Mouse (Mus musculus) erythroblast, embryonic 14.5 days (primary cell): Measurements from ENCODE around the gene Tlk1. TPM values are rescaled to one million over a fixed set of nuclear protein-coding genes. Genes with fewer than 3 reads are reported as not detected.

Experiments
- H3K27me3 ChIP-seq: 2 replicates; pipeline ENCODE4 v1.6.1; 2012; ENCODE audit warnings: inconsistent platforms; ENCODE audit not compliant: control insufficient read depth
- H3K36me3 ChIP-seq: 2 replicates; pipeline ENCODE4 v1.6.1; 2012; ENCODE audit warnings: mild to moderate bottlenecking, inconsistent platforms; ENCODE audit not compliant: control insufficient read depth
- H3K4me1 ChIP-seq: 2 replicates; pipeline ENCODE4 v1.6.1; 2012; ENCODE audit warnings: inconsistent platforms; ENCODE audit not compliant: control insufficient read depth
- H3K4me3 ChIP-seq: replicated peaks from 2 replicates; pipeline ENCODE3; 2012; ENCODE audit warnings: moderate library complexity, mild to moderate bottlenecking, inconsistent platforms
- H3K9me3 ChIP-seq: 2 replicates; pipeline ENCODE4 v1.6.1; 2012; ENCODE audit warnings: low read length, inconsistent platforms, mixed read lengths; ENCODE audit not compliant: control insufficient read depth
- GATA1 ChIP-seq: IDR thresholded peaks from 2 replicates; pipeline ENCODE4 v1.6.1; 2012; ENCODE audit warnings: low read length, inconsistent platforms, mixed read lengths
- TAL1 ChIP-seq: IDR thresholded peaks from 3 replicates; pipeline ENCODE4 v1.6.1; 2012; ENCODE audit warnings: low read length, inconsistent platforms, mixed read lengths
- polyA plus RNA-seq: library from polyadenylated mRNA; stranded (reverse); fragments of >175 nt; gene quantifications from 2 replicates; pipeline ENCODE4 v1.2.3, GENCODE M21; 2012

Gene Tlk1
- polyA plus RNA-seq, 1 experiment = 4.5 TPM

DNA sequence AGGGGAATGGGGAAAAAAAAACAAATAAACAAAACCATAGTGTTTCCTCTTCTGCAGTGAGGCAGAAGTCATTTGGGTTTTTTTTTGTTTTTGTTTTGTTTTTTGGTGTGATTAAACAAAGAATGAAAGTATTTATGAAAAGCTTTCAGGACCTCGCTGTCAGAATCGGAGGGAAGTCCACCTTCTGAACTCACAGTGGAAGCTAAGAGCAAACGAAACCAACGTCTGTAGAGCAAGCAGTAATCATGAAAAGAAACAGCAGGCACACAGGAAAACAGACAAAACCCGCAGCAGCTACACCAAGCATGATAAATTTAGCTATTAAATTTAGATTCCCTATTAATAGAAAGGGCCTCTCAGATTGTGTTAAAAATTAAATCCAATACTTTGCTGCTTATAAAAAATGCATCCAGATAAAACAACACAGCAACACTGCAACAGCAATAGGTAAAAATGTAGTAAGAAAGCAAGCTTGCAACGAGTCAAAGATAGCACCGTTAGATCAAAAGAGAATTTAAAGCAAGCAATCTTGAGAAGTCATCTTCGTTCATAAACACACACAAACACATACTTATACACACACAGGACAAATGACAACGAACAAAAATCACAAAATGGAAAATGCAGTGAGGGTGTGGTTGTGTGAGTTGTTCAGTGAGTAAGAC is 10.2 kb upstream of the Tlk1 start:
- Histone ChIP-seq H3K4me3 (no peak overlapping the region), H3K9me3 (no peaks in the 10 kb centered on the region), H3K36me3 (no peaks in the 10 kb centered on the region), H3K4me1 (peaks cover 55% of the 10 kb centered on the region), H3K27me3 (no peaks in the 10 kb centered on the region)
- TF ChIP-seq GATA1 (no peak), TAL1 (no peak)

DNA sequence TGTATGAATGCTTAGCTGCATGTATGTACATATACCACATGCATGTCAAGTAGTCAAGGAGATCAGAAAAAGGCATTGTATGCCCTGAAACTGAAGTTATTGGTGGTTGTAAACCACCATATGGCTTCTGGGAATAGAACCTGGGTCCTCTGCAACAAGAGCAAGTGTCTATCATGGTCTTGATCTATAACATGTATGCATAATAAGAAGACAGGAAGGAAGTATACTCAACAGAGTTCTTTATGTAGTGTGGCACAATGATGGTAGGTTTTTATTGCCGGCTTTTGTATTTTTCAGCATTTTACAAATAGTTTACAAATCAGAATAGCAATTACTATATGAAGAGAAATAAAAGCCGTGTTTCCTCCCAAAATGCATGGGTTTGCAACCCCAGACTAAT is 9.7 kb upstream of the Tlk1 start:
- H3K36me3 ChIP-seq = no peaks in the 10 kb centered on the region
- H3K9me3 ChIP-seq = no peaks in the 10 kb centered on the region
- H3K4me3 ChIP-seq = no peak overlapping the region
- H3K4me1 ChIP-seq = peaks cover 61% of the 10 kb centered on the region
- H3K27me3 ChIP-seq = no peaks in the 10 kb centered on the region
- no peak for TF ChIP-seq GATA1
- TF ChIP-seq TAL1 = no peak

DNA sequence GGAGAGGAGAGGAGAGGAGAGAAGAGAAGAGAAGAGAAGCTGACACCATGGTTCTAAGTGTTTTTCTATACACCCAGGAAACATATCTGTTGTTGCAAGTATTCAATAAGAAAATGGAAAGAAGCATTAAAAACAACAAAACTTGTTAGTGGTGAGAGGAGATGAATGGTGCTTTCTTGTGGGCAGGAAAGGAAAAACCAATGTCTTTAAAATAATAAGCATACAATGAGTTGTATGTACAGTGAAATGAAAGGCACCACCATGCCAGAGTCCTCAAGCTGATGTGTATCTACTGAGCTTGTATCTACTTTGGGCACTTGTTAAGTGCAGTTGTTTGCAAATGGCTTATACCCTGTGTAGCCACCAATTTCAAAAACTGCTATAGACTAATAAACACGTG is 7.7 kb upstream of the Tlk1 start:
- H3K4me1 ChIP-seq = peaks cover 69% of the 10 kb centered on the region
- TF ChIP-seq TAL1 (no peak), GATA1 (no peak)
- H3K27me3 ChIP-seq = no peaks in the 10 kb centered on the region

DNA sequence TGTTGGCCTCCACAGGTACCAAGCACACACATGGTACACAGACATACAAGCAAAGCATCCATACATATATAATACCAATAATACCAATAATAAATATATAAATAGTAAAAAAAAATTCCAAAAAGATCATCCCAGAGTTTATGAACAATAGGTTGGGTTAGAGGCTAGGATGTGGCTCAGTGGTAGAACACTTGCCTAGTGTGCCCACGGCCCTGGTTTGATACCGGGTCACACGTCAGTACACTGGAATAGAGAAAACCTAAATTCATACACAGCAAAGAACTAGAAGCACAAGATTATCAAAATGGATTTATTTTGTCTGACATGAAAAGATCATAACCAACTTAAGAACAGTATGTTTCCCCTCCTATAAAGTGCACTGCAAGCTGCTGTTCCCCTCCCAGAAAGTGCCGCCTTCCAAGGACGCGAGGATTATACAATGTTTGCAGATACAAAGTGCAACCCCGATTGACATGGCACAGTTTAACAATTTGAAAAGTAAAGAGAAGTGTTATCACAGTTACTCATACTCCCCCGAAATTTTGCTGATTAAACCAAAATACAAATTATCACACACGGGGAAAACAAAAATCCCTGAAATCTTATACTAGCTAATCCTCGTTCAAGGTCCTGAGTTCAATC is 6.3 kb upstream of the Tlk1 start:
- Histone ChIP-seq H3K27me3 (no peaks in the 10 kb centered on the region), H3K36me3 (peaks cover 2% of the 10 kb centered on the region; the same call in 1 of the 2 replicates), H3K9me3 (no peaks in the 10 kb centered on the region), H3K4me3 (no peak overlapping the region), H3K4me1 (peaks cover 75% of the 10 kb centered on the region)
- TF ChIP-seq TAL1 (no peak), GATA1 (no peak)

More for the DNA sequence above, 7.7 kb upstream of the Tlk1 start:
- H3K4me3 ChIP-seq = no peak overlapping the region
- H3K36me3 ChIP-seq = peaks cover 2% of the 10 kb centered on the region; the same call in 1 of the 2 replicates
- H3K9me3 ChIP-seq = no peaks in the 10 kb centered on the region

DNA sequence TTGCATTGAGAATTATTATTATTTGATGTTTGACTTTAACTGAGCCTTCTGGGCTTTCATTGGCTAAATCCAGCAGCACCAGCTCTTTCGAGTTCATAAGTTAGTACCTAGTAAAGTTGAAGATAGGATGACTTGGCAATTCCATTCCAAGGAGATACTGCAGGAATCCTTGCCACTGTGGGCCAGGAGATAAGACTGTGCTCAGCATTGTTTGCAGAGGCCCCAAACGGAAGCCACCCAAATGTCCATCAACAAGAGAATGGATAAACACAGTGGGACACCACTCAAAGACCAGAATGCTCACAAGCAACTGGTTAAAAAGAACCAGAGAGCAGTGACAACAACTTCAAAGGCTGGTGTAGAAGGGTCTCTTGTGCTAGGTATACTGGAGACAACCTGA is 5.2 kb upstream of the Tlk1 start:
- H3K36me3 ChIP-seq = peaks cover 2% of the 10 kb centered on the region; the same call in 1 of the 2 replicates
- no peaks in the 10 kb centered on the region for H3K27me3 ChIP-seq
- peak overlapping the region; percentile 10 for H3K4me3 ChIP-seq
- H3K9me3 ChIP-seq = no peaks in the 10 kb centered on the region
- peaks cover 76% of the 10 kb centered on the region for H3K4me1 ChIP-seq
- peak; percentile 93 for TF ChIP-seq GATA1
- peak; percentile 54; the same call in 2 of the 3 replicates for TF ChIP-seq TAL1

DNA sequence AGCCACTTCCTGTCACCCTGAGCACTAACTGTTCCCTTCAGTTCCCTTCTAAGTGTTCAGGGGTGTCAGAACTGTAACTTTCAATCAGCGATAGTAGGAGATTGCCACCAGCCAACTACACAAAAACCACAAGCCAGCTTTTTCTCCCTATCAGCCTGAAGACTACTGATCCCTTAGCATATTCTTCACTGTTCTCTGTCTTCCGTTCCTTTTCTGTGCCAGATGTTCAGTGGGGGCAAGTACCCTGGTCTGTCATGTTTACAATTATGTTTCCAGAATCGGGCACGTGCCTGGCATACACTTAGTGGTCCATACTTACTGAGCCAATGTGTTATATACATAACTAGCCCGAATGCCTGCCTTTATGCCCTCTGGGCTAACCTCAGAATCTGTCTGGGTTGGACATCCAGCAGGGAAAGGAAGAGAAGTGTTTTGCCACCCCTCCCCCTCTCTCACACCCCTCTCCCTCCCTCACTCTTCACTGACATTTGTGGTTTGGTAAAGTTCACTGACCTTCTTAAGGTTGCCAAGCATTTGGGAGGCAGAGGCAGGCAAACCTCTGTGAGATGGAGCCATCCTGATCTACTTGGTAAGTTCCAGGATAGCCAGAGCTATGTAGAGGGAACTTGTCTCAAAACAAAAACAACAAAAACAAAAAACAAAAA is 4.5 kb upstream of the Tlk1 start:
- Histone ChIP-seq H3K4me3 (peak overlapping the region; percentile 3), H3K4me1 (peaks cover 74% of the 10 kb centered on the region), H3K27me3 (no peaks in the 10 kb centered on the region), H3K9me3 (no peaks in the 10 kb centered on the region), H3K36me3 (peaks cover 2% of the 10 kb centered on the region; the same call in 1 of the 2 replicates)
- TF ChIP-seq GATA1 = no peak
- no peak for TF ChIP-seq TAL1

DNA sequence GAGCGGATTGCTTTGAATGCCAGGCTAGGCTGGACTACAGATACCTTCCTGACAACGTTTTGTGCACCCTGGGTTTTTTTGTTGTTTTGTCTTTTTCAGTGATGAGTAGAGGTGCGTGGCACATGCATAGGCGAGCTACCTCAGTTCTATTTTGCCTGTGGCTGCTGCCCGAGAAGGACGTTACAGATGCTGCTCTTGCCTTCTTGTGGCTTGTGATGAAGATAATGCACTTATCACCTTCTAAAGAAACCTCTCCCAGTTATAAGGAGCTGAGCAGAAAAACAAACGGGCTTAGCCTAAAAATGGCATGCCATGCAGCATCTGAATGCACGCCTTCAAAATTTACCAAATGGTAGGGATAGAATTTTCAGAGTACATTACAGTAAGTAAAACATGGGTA is 2.3 kb upstream of the Tlk1 start:
- Histone ChIP-seq H3K27me3 (no peaks in the 10 kb centered on the region), H3K9me3 (no peaks in the 10 kb centered on the region), H3K36me3 (peaks cover 3% of the 10 kb centered on the region), H3K4me3 (peak overlapping the region; percentile 99), H3K4me1 (peaks cover 71% of the 10 kb centered on the region)
- TF ChIP-seq GATA1 (no peak), TAL1 (peak; percentile 11; the same call in 1 of the 3 replicates)

DNA sequence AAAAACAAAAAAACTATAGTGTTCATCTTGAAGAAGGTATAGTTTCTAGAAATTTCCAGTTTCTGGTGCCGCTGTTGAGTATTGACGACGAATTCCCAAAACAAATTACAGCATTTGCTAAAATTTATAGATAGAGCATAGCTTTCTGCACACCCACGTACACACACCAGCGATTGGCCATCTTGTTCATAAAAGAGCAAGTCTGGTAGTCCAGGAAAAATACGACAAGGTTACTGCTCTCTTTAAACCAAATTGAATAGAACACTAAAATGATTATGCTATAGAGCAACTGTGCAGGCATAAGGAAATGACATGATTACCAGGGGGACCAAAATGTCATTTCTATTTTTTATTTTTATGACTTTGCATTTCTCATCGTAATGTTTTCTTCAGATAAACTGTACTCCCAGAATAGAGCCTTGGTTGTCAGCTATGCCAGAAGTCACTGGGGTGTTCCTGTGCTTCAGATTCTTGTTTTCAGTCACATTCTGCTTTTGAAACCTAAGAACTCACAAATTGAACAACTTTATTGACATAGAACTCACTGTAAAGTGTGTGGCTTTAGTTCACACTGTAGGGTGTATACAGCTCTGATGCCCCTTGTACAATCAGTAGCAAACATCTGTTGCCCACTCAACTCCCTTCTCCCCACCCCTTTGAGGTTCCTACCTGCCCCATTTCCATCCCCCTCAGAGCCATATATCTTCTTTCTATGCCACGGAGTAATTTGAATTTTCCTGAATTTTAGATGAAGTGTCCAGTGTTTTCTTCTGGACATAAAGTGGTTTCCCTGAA is 1.1 kb upstream of the Tlk1 start:
- TF ChIP-seq GATA1 = peak; percentile 76
- peak; percentile 88 for TF ChIP-seq TAL1
- no peaks in the 10 kb centered on the region for H3K9me3 ChIP-seq
- peaks cover 14% of the 10 kb centered on the region for H3K36me3 ChIP-seq
- peaks cover 73% of the 10 kb centered on the region for H3K4me1 ChIP-seq
- peak overlapping the region; percentile 99 for H3K4me3 ChIP-seq
- H3K27me3 ChIP-seq = no peaks in the 10 kb centered on the region
